Comparison of ENCODE assay signal across 25 mouse cellular contexts in genomic region chr12:80824202-80824601, GRCm38 (mm10).
"Had no signal": no experiment of that assay in that cellular context is flagged by ENCODE, and none has a peak within 500 bp of the region (broad histone marks: within the 10 kb centered on the region; RNA-seq: fewer than 3 reads in every experiment).

No protein-coding gene starts in this region.

- H3K9me3 ChIP-seq: limb, embryonic 10.5 days; limb, embryonic 13.5 days; liver, embryonic 12.5 days; liver, embryonic 15.5 days; lung, embryonic 15.5 days; megakaryocyte, embryonic 14.5 days; midbrain, embryonic 10.5 days; neural tube, embryonic 12.5 days; neural tube, embryonic 15.5 days; stomach, embryonic 15.5 days had no signal

- H3K27me3 ChIP-seq: limb, embryonic 13.5 days; liver, embryonic 12.5 days; liver, embryonic 15.5 days; lung, embryonic 15.5 days; megakaryocyte, embryonic 14.5 days; neural tube, embryonic 12.5 days; neural tube, embryonic 15.5 days; stomach, embryonic 15.5 days had no signal

- H3K27ac ChIP-seq: limb, embryonic 10.5 days; limb, embryonic 13.5 days; liver, embryonic 12.5 days; liver, embryonic 15.5 days; lung, embryonic 15.5 days; midbrain, embryonic 10.5 days; neural tube, embryonic 12.5 days; neural tube, embryonic 15.5 days; stomach, embryonic 15.5 days had no signal

- H3K9ac ChIP-seq: limb, embryonic 13.5 days; liver, embryonic 12.5 days; liver, embryonic 15.5 days; lung, embryonic 15.5 days; neural tube, embryonic 12.5 days; neural tube, embryonic 15.5 days; stomach, embryonic 15.5 days had no signal

- H3K4me1 ChIP-seq: limb, embryonic 10.5 days had no signal

- H3K4me3 ChIP-seq: limb, embryonic 10.5 days; limb, embryonic 13.5 days; liver, embryonic 12.5 days; liver, embryonic 15.5 days; lung, embryonic 15.5 days; megakaryocyte, embryonic 14.5 days; midbrain, embryonic 10.5 days; neural tube, embryonic 12.5 days; neural tube, embryonic 15.5 days; stomach, embryonic 15.5 days had no signal

- H3K4me2 ChIP-seq: limb, embryonic 13.5 days; liver, embryonic 12.5 days; liver, embryonic 15.5 days; lung, embryonic 15.5 days; neural tube, embryonic 12.5 days; neural tube, embryonic 15.5 days; stomach, embryonic 15.5 days had no signal

- H3K36me3 ChIP-seq: lung, embryonic 15.5 days; neural tube, embryonic 15.5 days; stomach, embryonic 15.5 days had no signal

- DNase-seq: kidney, adult 18-20 months; kidney, adult 9 months; kidney, postnatal 14 days; kidney, postnatal 4 days; layer of hippocampus, adult 9-11 months; layer of hippocampus, postnatal 36 days; liver; lung, adult 18-20 months; lung, postnatal 10 days; lung, postnatal 36 days; midbrain, embryonic 14.5 days; right cerebral cortex, adult 18-20 months; right cerebral cortex, postnatal 14 days; right cerebral cortex, postnatal 4 days; thymus, postnatal 36 days had no signal

- ATAC-seq: liver, embryonic 12.5 days had no signal
